Mouse (Mus musculus): ENCODE results near the gene Dnal4. TPM values are rescaled to one million over a fixed set of nuclear protein-coding genes. Genes with fewer than 3 reads are reported as not detected.

Gene Dnal4
- total RNA-seq, 4 experiments from 2014 or later = 4.8 to 6.5 (median 5.2) TPM

DNA sequence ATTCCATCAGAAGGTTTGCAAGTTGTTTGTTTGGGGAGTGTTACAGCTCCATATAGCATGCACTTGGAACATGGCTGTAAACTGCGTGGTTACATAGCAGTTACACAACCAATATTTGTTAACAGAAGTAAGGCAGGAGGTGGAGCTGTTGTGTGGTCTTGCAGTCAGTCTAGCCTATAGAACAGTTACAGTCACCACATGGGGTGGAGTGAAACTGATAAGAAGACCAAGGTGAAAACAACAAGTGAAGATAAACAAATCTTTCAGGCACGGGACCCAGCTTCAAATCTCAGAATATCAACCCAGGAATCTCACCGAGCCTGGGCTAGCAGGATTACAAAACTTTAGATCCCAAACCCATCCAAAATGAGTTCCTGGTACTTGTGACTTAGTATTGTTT, 36.9 kb downstream of the Dnal4 start:
- DNase-seq (ENCODE audit: low spot score in 2 of 2) = no peak

- DNase-seq (ENCODE audit: low spot score in 2 of 2) = peak; percentile 62 to 77
Observed at GRCm38 (mm10) chr15:79734311-79734710, 43.3 kb downstream of the Dnal4 start.

DNA sequence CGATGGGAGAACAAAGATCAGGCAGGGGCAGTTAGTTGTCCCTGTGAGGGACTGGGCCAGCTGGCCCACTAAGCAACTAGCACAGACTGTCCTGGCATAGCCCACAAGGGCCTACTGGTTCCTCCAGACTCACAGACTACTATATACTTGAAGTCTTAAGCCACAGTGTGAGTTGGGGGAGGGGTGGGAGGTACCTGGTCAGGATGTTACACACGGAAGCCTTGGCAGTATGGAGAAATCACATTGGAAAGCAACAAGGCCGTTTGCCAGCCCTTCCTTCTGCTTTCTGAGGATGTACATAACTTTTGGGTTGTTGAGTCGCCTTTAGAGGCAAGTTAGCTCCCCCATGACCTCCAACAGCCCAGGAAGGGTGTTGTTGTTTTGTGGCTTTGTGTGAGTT, 44.0 kb downstream of the Dnal4 start:
- no peak for DNase-seq (ENCODE audit: low spot score in 2 of 2)

- DNase-seq (ENCODE audit: low spot score in 2 of 2) = peak; percentile 48 to 62
Observed at GRCm38 (mm10) chr15:79733192-79733591, 44.5 kb downstream of the Dnal4 start.

- DNase-seq (ENCODE audit: low spot score in 2 of 2) = no peak
Observed at GRCm38 (mm10) chr15:79731554-79731953, 46.1 kb downstream of the Dnal4 start.

DNA sequence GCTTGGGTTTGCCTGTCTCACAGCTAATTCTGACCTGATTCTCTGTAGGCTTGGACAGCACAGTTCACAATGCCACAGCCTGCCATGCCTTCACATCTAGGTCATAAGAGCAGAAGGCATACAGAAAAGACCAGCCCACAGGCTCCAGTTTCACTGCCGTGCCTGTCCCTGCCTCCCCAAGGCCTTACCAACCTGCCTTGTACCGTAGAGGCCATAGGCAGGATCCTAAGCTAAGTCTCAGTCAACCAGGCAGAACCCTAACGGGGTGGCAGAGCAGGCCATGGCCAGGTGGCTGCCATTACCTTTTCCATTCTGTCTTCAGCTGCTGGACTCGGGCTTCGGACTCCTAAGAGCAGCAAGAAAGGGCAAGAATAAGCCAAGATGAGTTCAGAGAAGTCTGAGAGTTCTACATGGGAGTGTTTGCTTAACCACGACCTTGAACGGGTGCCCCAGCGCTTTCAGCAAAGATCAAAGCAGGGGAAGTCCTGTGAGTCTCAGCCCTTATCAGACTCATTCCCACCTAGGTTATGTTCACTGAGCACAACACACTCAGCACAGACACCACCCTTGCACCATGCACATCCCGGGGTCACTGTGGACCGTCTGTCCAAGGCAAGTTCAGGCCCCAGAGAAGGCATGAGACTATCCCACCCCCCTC, 48.8 kb downstream of the Dnal4 start:
- DNase-seq (ENCODE audit: low spot score in 2 of 2) = no peak

- DNase-seq (ENCODE audit: low spot score in 2 of 2) = no peak
Observed at GRCm38 (mm10) chr15:79728311-79728710, 49.3 kb downstream of the Dnal4 start.

- no peak for DNase-seq (ENCODE audit: low spot score in 2 of 2)
Observed at GRCm38 (mm10) chr15:79727840-79728239, 49.8 kb downstream of the Dnal4 start.

DNA sequence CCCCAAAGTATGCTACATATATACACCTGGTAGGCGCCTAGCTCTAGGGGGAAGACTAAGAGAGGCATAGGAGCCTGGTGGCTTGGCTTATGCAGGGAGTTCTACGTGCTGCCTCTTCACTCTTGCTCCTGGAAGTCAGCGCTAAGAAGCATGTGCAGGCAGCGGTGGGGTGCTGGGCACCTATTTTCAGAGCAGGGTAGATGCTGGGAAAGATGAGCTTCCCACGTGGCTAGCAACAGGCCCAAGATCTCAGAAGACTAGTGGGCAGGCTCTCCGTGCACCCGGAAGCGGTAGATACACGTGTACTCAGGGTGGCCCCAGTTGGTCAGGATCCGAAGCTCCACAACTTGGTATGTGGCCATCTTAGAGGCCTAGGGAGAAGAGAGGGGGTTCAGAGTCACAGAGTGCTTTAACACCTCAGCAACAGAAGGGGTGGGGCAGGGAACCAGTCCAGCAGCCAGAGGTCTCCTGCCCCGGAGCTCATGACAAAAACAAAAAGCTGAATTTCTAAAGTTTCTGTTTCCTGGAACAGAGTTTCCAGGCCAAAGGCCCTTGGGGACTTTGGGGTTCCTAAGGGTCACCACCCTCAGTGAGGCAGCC, 52.4 kb downstream of the Dnal4 start:
- DNase-seq (ENCODE audit: low spot score in 2 of 2) = peak; percentile 61 to 80

DNA sequence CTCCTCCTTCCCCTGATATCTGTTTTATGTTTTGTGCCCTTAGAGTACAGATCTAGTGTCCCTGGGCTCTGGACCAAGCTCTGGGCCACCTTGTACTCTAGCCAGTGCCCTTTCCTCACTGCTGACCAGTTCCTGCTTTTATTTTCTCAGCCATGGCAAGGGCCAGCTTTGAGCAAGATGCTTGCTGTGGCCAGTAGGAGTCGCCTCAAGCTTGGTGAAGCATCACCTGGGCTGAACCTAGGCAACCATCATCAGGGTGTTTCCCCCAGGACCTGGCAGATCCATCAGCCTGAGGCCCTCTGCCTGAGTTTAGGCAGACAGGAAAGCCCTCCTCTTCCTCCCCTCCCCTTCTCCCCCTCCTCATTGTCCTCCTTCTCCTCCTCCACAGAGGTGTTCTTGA, 54.2 kb downstream of the Dnal4 start:
- peak; percentile 54 to 63 for DNase-seq (ENCODE audit: low spot score in 2 of 2)

GRCm38 (mm10) chr15:79720796-79721195, 56.9 kb downstream of the Dnal4 start:
- DNase-seq (ENCODE audit: low spot score in 2 of 2) = no peak

GRCm38 (mm10) chr15:79720267-79720666, 57.4 kb downstream of the Dnal4 start:
- DNase-seq (ENCODE audit: low spot score in 2 of 2) = no peak

DNA sequence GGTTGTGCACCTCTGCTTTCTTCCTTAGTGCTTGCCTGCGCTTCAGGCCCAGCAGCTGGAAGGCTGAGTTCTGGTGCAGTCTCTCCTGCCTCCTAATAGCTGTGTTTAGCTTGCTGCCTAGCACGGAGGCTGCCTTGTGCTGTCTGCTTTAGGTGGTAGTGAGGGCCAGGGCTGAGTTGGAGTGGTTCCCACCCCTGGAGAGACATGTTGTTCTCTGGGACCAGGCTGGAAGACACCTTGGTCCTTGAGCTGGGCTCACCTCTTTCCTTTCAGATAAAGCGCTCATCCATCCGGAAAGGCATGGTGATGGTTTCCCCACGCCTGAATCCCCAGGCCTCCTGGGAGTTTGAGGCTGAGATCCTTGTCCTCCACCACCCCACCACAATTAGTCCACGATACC, 60.9 kb downstream of the Dnal4 start:
- DNase-seq (ENCODE audit: low spot score in 2 of 2) = no peak

- DNase-seq (ENCODE audit: low spot score in 2 of 2) = no peak
Observed at GRCm38 (mm10) chr15:79715646-79716045, 62.0 kb downstream of the Dnal4 start.

Other genes with a start within 250 kb of the Dnal4 start
- gene Ddx17, start 231.1 kb downstream of the Dnal4 start, total RNA-seq (2022) = 10 to 100 TPM; 40.2 to 59.7 (median 49.7) TPM
- gene Dmc1, start 172.7 kb downstream of the Dnal4 start, total RNA-seq (2022) = not detected
- gene Fam227a, start 118.9 kb downstream of the Dnal4 start, total RNA-seq (2022) = 1 to 10 TPM in 1 of 4 experiments, under 1 TPM in 3; 0.27 to 1.1 (median 0.84) TPM
- 10 to 100 TPM; 14.1 to 15.8 (median 14.4) TPM for gene Cby1, start 118.7 kb downstream of the Dnal4 start, total RNA-seq (2022)
- 10 to 100 TPM; 56.0 to 62.6 (median 58.7) TPM for gene Tomm22, start 107.0 kb downstream of the Dnal4 start, total RNA-seq (2022)
- gene Josd1, start 89.9 kb downstream of the Dnal4 start, total RNA-seq (2022) = 10 to 100 TPM; 10.2 to 18.0 (median 13.5) TPM
- 10 to 100 TPM; 21.8 to 29.7 (median 24.0) TPM for gene Gtpbp1, start 87.0 kb downstream of the Dnal4 start, total RNA-seq (2022)
- gene Sun2, start 35.3 kb downstream of the Dnal4 start, total RNA-seq (2022) = 10 to 100 TPM; 76.6 to 84.7 (median 80.3) TPM
- under 1 TPM; 0.39 to 0.99 (median 0.64) TPM for gene Nptxr, start 26.9 kb upstream of the Dnal4 start, total RNA-seq (2022)
- under 1 TPM in 2 of 4 experiments, not detected in 2; 0.32 to 0.47 TPM for gene Npcd, start 56.4 kb upstream of the Dnal4 start, total RNA-seq (2022)
- 1 to 10 TPM; 6.1 to 8.5 (median 7.9) TPM for gene Cbx6, start 56.8 kb upstream of the Dnal4 start, total RNA-seq (2022)
- gene Apobec3, start 113.8 kb upstream of the Dnal4 start, total RNA-seq (2022) = 1 to 10 TPM; 1.4 to 2.4 (median 2.0) TPM
- 10 to 100 TPM; 19.1 to 26.4 (median 20.8) TPM for gene Cbx7, start 193.3 kb upstream of the Dnal4 start, total RNA-seq (2022)
- 10 to 100 TPM in 3 of 4 experiments, 1 to 10 TPM in 1; 8.3 to 16.9 (median 12.9) TPM for gene Pdgfb, start 237.1 kb upstream of the Dnal4 start, total RNA-seq (2022)